Mouse (Mus musculus): ENCODE measurements around the gene Sh2b3.

DNA sequence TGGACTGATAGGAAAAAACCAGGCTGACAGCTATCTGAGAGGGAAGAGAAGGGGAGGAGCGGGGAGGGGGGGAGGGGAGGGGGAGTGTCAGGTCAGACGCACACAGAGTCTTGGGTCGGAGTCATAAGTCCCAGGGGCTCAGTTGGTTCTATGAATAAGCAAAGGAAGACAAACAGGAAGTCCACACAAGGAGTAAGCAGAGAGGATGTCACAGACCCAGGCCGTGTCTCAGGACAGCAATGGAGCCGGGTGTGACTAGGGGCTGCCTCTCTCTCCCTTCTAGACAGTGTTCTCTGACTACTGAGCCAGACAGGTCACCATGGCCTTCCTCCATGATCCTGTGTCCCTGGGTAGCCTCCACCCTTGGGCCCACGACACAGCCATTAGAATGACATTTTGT is 33.4 kb upstream of the Sh2b3 start:
- TF ChIP-seq CTCF (IDR thresholded peaks at IDR 0.05; ENCODE audit: low read depth, low read length), result no peak
- TF ChIP-seq TAL1 (conservative IDR thresholded peaks at IDR 0.05; ENCODE audit: low read depth, low read length), result no peak
- no peak for TF ChIP-seq GATA1 (IDR thresholded peaks at IDR 0.05; ENCODE audit: borderline replicate concordance, low read length)
- no peak for TF ChIP-seq POLR2AphosphoS5 (IDR thresholded peaks at IDR 0.05; ENCODE audit: insufficient replicate concordance, low read depth, low read length)
- TF ChIP-seq GATA2 (IDR thresholded peaks at IDR 0.05; ENCODE audit: borderline replicate concordance, low read depth, low read length), result no peak
